Mouse (Mus musculus) MEL (cell line): ENCODE measurements around the gene Pgrmc1. TPM values are rescaled to one million over a fixed set of nuclear protein-coding genes. Genes with fewer than 3 reads are reported as not detected.

ENCODE experiments used
- DNase-seq: peaks from one replicate; pipeline ENCODE4 v3.0.0; 2011; ENCODE audit warnings: low read depth, low spot score
- H3K27ac ChIP-seq: 2 replicates; pipeline ENCODE4 v1.5.1; 2012; ENCODE audit warnings: low read depth, mild to moderate bottlenecking, control low read depth, low read length, moderate library complexity; ENCODE audit not compliant: control insufficient read depth
- H3K27me3 ChIP-seq, 2 experiments: fragments of 150-350 bp in 1 of 2; sonication (generic) in 1 of 2; 2 replicates each; pipeline ENCODE4 v1.6.1; 2012; ENCODE audit warnings: low read length in 2 of 2, mild to moderate bottlenecking in 2 of 2, improper control_type of control experiment in 1 of 2, moderate library complexity in 1 of 2; ENCODE audit not compliant: insufficient read depth in 2 of 2, control insufficient read depth in 1 of 2
- H3K36me3 ChIP-seq, 2 experiments: 2 replicates each; pipeline ENCODE4 v1.6.1; 2012 to 2014; ENCODE audit warnings: low read length in 2 of 2, improper control_type of control experiment in 1 of 2, inconsistent platforms in 1 of 2, mild to moderate bottlenecking in 1 of 2; ENCODE audit not compliant: insufficient read depth in 2 of 2, control insufficient read depth in 1 of 2
- H3K4me1 ChIP-seq, 2 experiments: fragments of 150-350 bp in 1 of 2; sonication (generic) in 1 of 2; 2 replicates each; pipeline ENCODE4 v1.6.1; 2012; ENCODE audit warnings: low read length in 2 of 2, improper control_type of control experiment in 1 of 2, mild to moderate bottlenecking in 1 of 2; ENCODE audit not compliant: insufficient read depth in 2 of 2, control insufficient read depth in 1 of 2
- H3K4me3 ChIP-seq, 2 experiments: fragments of 150-350 bp in 1 of 2; sonication (generic) in 1 of 2; 2 replicates each; pipeline ENCODE4 v1.5.1; 2012; ENCODE audit warnings: low read depth in 2 of 2, low read length in 2 of 2, mild to moderate bottlenecking in 2 of 2, moderate library complexity in 2 of 2, control low read depth in 1 of 2, improper control_type of control experiment in 1 of 2; ENCODE audit not compliant: control insufficient read depth in 1 of 2, insufficient read depth in 1 of 2
- H3K79me2 ChIP-seq: 2 replicates; pipeline ENCODE4 v1.6.1; 2012; ENCODE audit warnings: mild to moderate bottlenecking, low read length, moderate library complexity; ENCODE audit not compliant: control insufficient read depth, poor library complexity, insufficient read depth
- H3K9ac ChIP-seq: 2 replicates; pipeline ENCODE4 v1.6.1; 2012; ENCODE audit warnings: low read depth, mild to moderate bottlenecking, control low read depth, low read length, moderate library complexity; ENCODE audit not compliant: control insufficient read depth, poor library complexity, severe bottlenecking
- H3K9me3 ChIP-seq: fragments of 150-350 bp; sonication (generic); replicated peaks from 2 replicates; pipeline ENCODE4 v1.6.1; 2012; ENCODE audit warnings: mild to moderate bottlenecking, low read length, improper control_type of control experiment, moderate library complexity; ENCODE audit not compliant: insufficient read depth
- BHLHE40 ChIP-seq: IDR thresholded peaks from 2 replicates; pipeline ENCODE4 v1.6.1; 2012; ENCODE audit warnings: low read depth, mild to moderate bottlenecking, inconsistent platforms, low read length, improper control_type of control experiment, borderline replicate concordance
- CHD2 ChIP-seq: IDR thresholded peaks from 2 replicates; pipeline ENCODE4 v1.6.1; 2011; ENCODE audit warnings: low read length, improper control_type of control experiment
- CTCF ChIP-seq, 3 experiments: IDR thresholded peaks in 2 of 3; conservative IDR thresholded peaks in 1 of 3; 2 replicates each; pipeline ENCODE4 v1.5.1; 2011 to 2012; ENCODE audit warnings: low read length in 3 of 3, low read depth in 2 of 3, mild to moderate bottlenecking in 2 of 3, improper control_type of control experiment in 1 of 3, inconsistent platforms in 1 of 3, mixed read lengths in 1 of 3, moderate library complexity in 1 of 3; ENCODE audit not compliant: control insufficient read depth in 1 of 3, insufficient read depth in 1 of 3, poor library complexity in 1 of 3, severe bottlenecking in 1 of 3
- ELF1 ChIP-seq: IDR thresholded peaks from 2 replicates; pipeline ENCODE4 v1.6.1; 2014; ENCODE audit warnings: low read depth, mild to moderate bottlenecking, inconsistent platforms, low read length, improper control_type of control experiment, moderate library complexity
- EP300 ChIP-seq, 2 experiments: IDR thresholded peaks; 2 replicates each; pipeline ENCODE4 v1.6.1; 2011; ENCODE audit warnings: improper control_type of control experiment in 2 of 2, low read length in 2 of 2, low read depth in 1 of 2, mild to moderate bottlenecking in 1 of 2
- GATA1 ChIP-seq: IDR thresholded peaks from 2 replicates; pipeline ENCODE4 v1.6.1; 2011; ENCODE audit warnings: low read depth, low read length, improper control_type of control experiment
- MAFK ChIP-seq: IDR thresholded peaks from 2 replicates; pipeline ENCODE4 v1.6.1; 2011; ENCODE audit warnings: low read depth, mild to moderate bottlenecking, low read length, improper control_type of control experiment, borderline replicate concordance
- MAX ChIP-seq: IDR thresholded peaks from 2 replicates; pipeline ENCODE4 v1.6.1; 2011; ENCODE audit warnings: low read length, improper control_type of control experiment
- MAZ ChIP-seq: IDR thresholded peaks from 2 replicates; pipeline ENCODE4 v1.6.1; 2012; ENCODE audit warnings: low read depth, mild to moderate bottlenecking, inconsistent platforms, low read length, improper control_type of control experiment
- MYC ChIP-seq: IDR thresholded peaks from 2 replicates; pipeline ENCODE4 v1.6.1; 2011; ENCODE audit warnings: low read depth, mild to moderate bottlenecking, low read length, improper control_type of control experiment, moderate library complexity
- NRF1 ChIP-seq: IDR thresholded peaks from 2 replicates; pipeline ENCODE4 v1.6.1; 2014; ENCODE audit warnings: low read depth, mild to moderate bottlenecking, inconsistent platforms, low read length, improper control_type of control experiment, moderate library complexity; ENCODE audit not compliant: poor library complexity, insufficient read depth, severe bottlenecking
- POLR2AphosphoS5 ChIP-seq: IDR thresholded peaks from 2 replicates; pipeline ENCODE4 v1.6.1; 2012; ENCODE audit warnings: low read depth, borderline replicate concordance, mild to moderate bottlenecking, inconsistent platforms, low read length, moderate library complexity, mixed read lengths
- RAD21 ChIP-seq: IDR thresholded peaks from 2 replicates; pipeline ENCODE4 v1.6.1; 2011; ENCODE audit warnings: mild to moderate bottlenecking, low read depth, low read length, improper control_type of control experiment
- RCOR1 ChIP-seq: IDR thresholded peaks from 2 replicates; pipeline ENCODE4 v1.6.1; 2012; ENCODE audit warnings: low read depth, mild to moderate bottlenecking, inconsistent platforms, low read length, improper control_type of control experiment
- SIN3A ChIP-seq: IDR thresholded peaks from 2 replicates; pipeline ENCODE4 v1.6.1; 2012; ENCODE audit warnings: low read length, improper control_type of control experiment, inconsistent platforms
- SMC3 ChIP-seq: IDR thresholded peaks from 2 replicates; pipeline ENCODE4 v1.6.1; 2011; ENCODE audit warnings: low read depth, low read length, improper control_type of control experiment
- TBP ChIP-seq: IDR thresholded peaks from 2 replicates; pipeline ENCODE4 v1.8.0; 2011; ENCODE audit warnings: low read depth, low read length, improper control_type of control experiment
- UBTF ChIP-seq: IDR thresholded peaks from 2 replicates; pipeline ENCODE4 v1.6.1; 2012; ENCODE audit warnings: low read depth, mild to moderate bottlenecking, inconsistent platforms, low read length, improper control_type of control experiment, moderate library complexity, borderline replicate concordance; ENCODE audit not compliant: insufficient read depth
- USF1 ChIP-seq: IDR thresholded peaks from 2 replicates; pipeline ENCODE4 v1.6.1; 2014; ENCODE audit warnings: low read depth, mild to moderate bottlenecking, inconsistent platforms, low read length, improper control_type of control experiment, moderate library complexity
- USF2 ChIP-seq, 2 experiments: IDR thresholded peaks; 2 replicates each; pipeline ENCODE4 v1.6.1; 2011 to 2012; ENCODE audit warnings: improper control_type of control experiment in 2 of 2, low read length in 2 of 2, borderline replicate concordance in 1 of 2, inconsistent platforms in 1 of 2, low read depth in 1 of 2, mild to moderate bottlenecking in 1 of 2; ENCODE audit not compliant: insufficient read depth in 1 of 2
- ZC3H11A ChIP-seq: IDR thresholded peaks from 2 replicates; pipeline ENCODE4 v1.6.1; 2012; ENCODE audit warnings: low read depth, mild to moderate bottlenecking, inconsistent platforms, low read length, improper control_type of control experiment
- ZKSCAN1 ChIP-seq: IDR thresholded peaks from 2 replicates; pipeline ENCODE4 v1.6.1; 2012; ENCODE audit warnings: low read depth, mild to moderate bottlenecking, inconsistent platforms, low read length, improper control_type of control experiment, moderate library complexity
- ZMIZ1 ChIP-seq: IDR thresholded peaks from 2 replicates; pipeline ENCODE4 v1.6.1; 2012; ENCODE audit warnings: low read depth, mild to moderate bottlenecking, inconsistent platforms, low read length, improper control_type of control experiment, moderate library complexity
- ZNF384 ChIP-seq: IDR thresholded peaks from 2 replicates; pipeline ENCODE4 v1.6.1; 2012; ENCODE audit warnings: low read depth, mild to moderate bottlenecking, inconsistent platforms, low read length, improper control_type of control experiment
- polyA plus RNA-seq, 2 experiments: library from polyadenylated mRNA; stranded (reverse) in 1 of 2; unstranded in 1 of 2; fragments of >175 nt in 1 of 2; fragments of >200 nt in 1 of 2; gene quantifications; 2 replicates each; pipeline versions ENCODE4 v1.2.1 to v1.2.4; 2012; ENCODE audit warnings: low replicate concordance in 2 of 2, low read depth in 1 of 2; ENCODE audit not compliant: insufficient read length in 2 of 2, insufficient read depth in 1 of 2, missing spikeins in 1 of 2
- total RNA-seq: library from RNA; depleted of rRNA; stranded (reverse); fragments of 300-350 nt; gene quantifications from 2 replicates; pipeline ENCODE4 v1.2.3, GENCODE M21; 2012

Gene Pgrmc1
- total and polyA plus RNA-seq, 3 experiments: 78.9 to 97.1 (median 88.3) TPM

- H3K36me3 ChIP-seq: peaks cover under 1 to 16% of the 10 kb centered on the region in 2 experiments; a peak in 3 of 4 replicates
- peaks cover 14% of the 10 kb centered on the region for H3K79me2 ChIP-seq
- no peak overlapping the region for H3K27ac ChIP-seq
- TF ChIP-seq CTCF (IDR thresholded peaks at IDR 0.05 in 2 of 3, conservative IDR thresholded peaks at IDR 0.05 in 1 of 3; ENCODE audit: control insufficient read depth in 1 of 3, insufficient read depth in 1 of 3, low read depth in 2 of 3, low read length in 3 of 3, poor library complexity in 1 of 3, severe bottlenecking in 1 of 3): no peak
- no peak for TF ChIP-seq NRF1
- TF ChIP-seq MAFK: no peak
- TF ChIP-seq ZNF384: no peak
- no peak for TF ChIP-seq CHD2
- TF ChIP-seq POLR2AphosphoS5: no peak
- no peak for TF ChIP-seq UBTF
- TF ChIP-seq USF2 (IDR thresholded peaks at IDR 0.05; ENCODE audit: borderline replicate concordance in 1 of 2, insufficient read depth in 1 of 2, low read depth in 1 of 2, low read length in 2 of 2): no peak
- no peak for TF ChIP-seq MYC
- TF ChIP-seq MAX: no peak
- no peak for TF ChIP-seq ELF1
- no peak for TF ChIP-seq MAZ
- TF ChIP-seq ZMIZ1: no peak
- TF ChIP-seq ZKSCAN1: no peak
- no peak for TF ChIP-seq RAD21
- TF ChIP-seq EP300 (IDR thresholded peaks at IDR 0.05; ENCODE audit: low read depth in 1 of 2, low read length in 2 of 2): no peak
- peaks cover 2 to 10% of the 10 kb centered on the region in 2 experiments; a peak in 3 of 4 replicates for H3K4me1 ChIP-seq
- peak overlapping the region; percentile 85; the same call in 1 of the 2 replicates for H3K9ac ChIP-seq
- DNase-seq: no peak
- H3K4me3 ChIP-seq: peak overlapping the region; percentile 88 to 92; a peak in 3 of 4 replicates
- H3K9me3 ChIP-seq: no peaks in the 10 kb centered on the region
- no peaks in the 10 kb centered on the region for H3K27me3 ChIP-seq
Observed at GRCm38 (mm10) chrX:36599656-36600055, 1.6 kb downstream of the Pgrmc1 start.

GRCm38 (mm10) chrX:36600066-36600465 is 2.1 kb downstream of the Pgrmc1 start:
- Histone ChIP-seq H3K4me3 (no peak overlapping the region), H3K79me2 (peaks cover 14% of the 10 kb centered on the region), H3K4me1 (peaks cover 2 to 10% of the 10 kb centered on the region in 2 experiments; a peak in 3 of 4 replicates), H3K27ac (no peak overlapping the region), H3K27me3 (no peaks in the 10 kb centered on the region), H3K9ac (no peak overlapping the region), H3K36me3 (peaks cover 2 to 16% of the 10 kb centered on the region in 2 experiments; a peak in 3 of 4 replicates), H3K9me3 (no peaks in the 10 kb centered on the region)
- TF ChIP-seq USF1: no peak
- TF ChIP-seq TBP: no peak
- TF ChIP-seq BHLHE40: no peak
- TF ChIP-seq RCOR1: no peak
- TF ChIP-seq ZKSCAN1: no peak
- no peak for TF ChIP-seq EP300 (IDR thresholded peaks at IDR 0.05; ENCODE audit: low read depth in 1 of 2, low read length in 2 of 2)
- TF ChIP-seq SIN3A: no peak
- TF ChIP-seq CHD2: no peak
- no peak for TF ChIP-seq ZC3H11A
- TF ChIP-seq GATA1: no peak
- TF ChIP-seq SMC3: no peak
- no peak for DNase-seq
